Comparison of ENCODE assay signal across 8 mouse cellular contexts in the genomic region with DNA sequence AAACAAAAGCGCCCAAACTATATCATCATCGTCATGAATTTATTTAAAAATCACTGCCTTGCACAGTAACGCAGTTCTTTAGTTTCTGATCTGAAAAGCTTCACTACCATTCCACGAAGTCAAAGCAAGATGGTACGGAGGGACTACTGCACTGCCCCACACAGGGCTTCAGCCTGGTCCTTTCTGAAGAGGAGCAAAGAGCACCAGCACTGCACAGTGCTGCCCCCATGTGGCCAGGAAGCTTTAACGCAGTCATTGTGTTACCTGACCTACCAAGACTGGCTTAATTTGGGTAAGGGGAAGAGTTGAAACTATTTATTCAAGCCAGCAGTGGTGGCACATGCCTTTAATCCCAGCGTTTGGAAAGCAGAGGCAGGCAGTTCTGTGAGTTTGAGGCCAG.
A peak's percentile ranks its signal among the peaks of the same experiment; 100 is the strongest.
DNase-seq lines count a peak whose midpoint lies in the region; ATAC-seq and TF ChIP-seq lines count a peak whose summit lies in the region.

No protein-coding gene starts in this region.

- DNase-seq in heart, postnatal 14 days, result peak; percentile 69 to 78
- no peak for DNase-seq in heart, adult 8-10 months (ENCODE audit: low spot score)
- peak; percentile 61 for DNase-seq in 416B (ENCODE audit: low read depth)
- DNase-seq in adrenal gland, adult 2 months, result peak; percentile 44
- DNase-seq in embryo, embryonic 11 days, result peak; percentile 78
- peak; percentile 62 for DNase-seq in midbrain, embryonic 10.5 days (ENCODE audit: low spot score)
- DNase-seq in spleen, postnatal 4 days (ENCODE audit: low spot score in 2 of 2), result peak; percentile 16 to 71

- no peak overlapping the region for H3K9ac ChIP-seq in intestine, postnatal 0 days (ENCODE audit: low read depth, low read length)

- 40% methylated on average over 7 of the region's 7 CpGs for WGBS in intestine, postnatal 0 days
- WGBS in midbrain, embryonic 10.5 days, result 46% methylated on average over 7 of the region's 7 CpGs

- no peaks in the 10 kb centered on the region for H3K9me3 ChIP-seq in intestine, postnatal 0 days (ENCODE audit: control insufficient read depth)
- no peaks in the 10 kb centered on the region for H3K9me3 ChIP-seq in midbrain, embryonic 10.5 days (replicated peaks)

- no peaks in the 10 kb centered on the region; the same call in none of the 2 replicates for H3K36me3 ChIP-seq in intestine, postnatal 0 days (ENCODE audit: control insufficient read depth, insufficient read depth)
- H3K36me3 ChIP-seq in midbrain, embryonic 10.5 days, result no peaks in the 10 kb centered on the region

- TF ChIP-seq CTCF in intestine, postnatal 0 days (IDR thresholded peaks at IDR 0.05; ENCODE audit: low read depth), result peak; percentile 97

- intact Hi-C loops in heart, postnatal 14 days (cut with DNase I), result loop anchor here (1.0 to 5.0 kb wide), 2 partner anchors 89 to 107 kb away; no protein-coding TSS in a partner anchor

- ATAC-seq in intestine, postnatal 0 days, result no peak; the same call in 1 of the 2 replicates

- H3K4me3 ChIP-seq in intestine, postnatal 0 days (ENCODE audit: low read depth, low read length), result no peak overlapping the region
- no peak overlapping the region for H3K4me3 ChIP-seq in midbrain, embryonic 10.5 days

- no peaks in the 10 kb centered on the region for H3K27me3 ChIP-seq in intestine, postnatal 0 days (replicated peaks; ENCODE audit: control insufficient read depth, insufficient read depth, low read length)
- H3K27me3 ChIP-seq in midbrain, embryonic 10.5 days (ENCODE audit: low read depth, poor library complexity, severe bottlenecking), result no peaks in the 10 kb centered on the region

- no peak overlapping the region for H3K27ac ChIP-seq in intestine, postnatal 0 days (ENCODE audit: low read depth, low read length)
- no peak overlapping the region for H3K27ac ChIP-seq in midbrain, embryonic 10.5 days (replicated peaks)

- no peaks in the 10 kb centered on the region for H3K4me1 ChIP-seq in intestine, postnatal 0 days (replicated peaks; ENCODE audit: control insufficient read depth, insufficient read depth, low read length)
- H3K4me1 ChIP-seq in midbrain, embryonic 10.5 days, result peaks cover 25% of the 10 kb centered on the region

- H3K4me2 ChIP-seq in intestine, postnatal 0 days (replicated peaks; ENCODE audit: low read depth), result no peak overlapping the region
